Mouse (Mus musculus): ENCODE results near the gene Tmem50a.

DNA sequence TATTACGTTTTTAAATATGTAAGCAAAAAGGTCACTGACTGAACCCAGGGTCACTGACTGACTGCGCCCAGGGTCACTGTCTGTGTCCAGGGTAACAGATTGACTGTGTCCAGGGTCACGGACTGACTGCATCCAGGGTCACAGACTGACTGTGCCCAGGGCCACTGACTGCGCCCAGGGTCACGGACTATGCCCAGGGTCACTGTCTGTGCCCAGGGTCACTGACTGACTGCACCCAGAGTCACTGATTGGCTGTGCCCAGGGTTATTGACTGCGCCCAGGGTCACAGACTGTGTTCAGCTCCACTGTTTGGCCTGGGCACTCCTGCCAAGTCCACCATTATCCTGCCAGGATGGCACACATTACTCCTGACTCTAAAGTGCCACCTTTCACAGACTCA lies 17.6 kb downstream of the Tmem50a start:
- no peak for TF ChIP-seq CTCF (IDR thresholded peaks at IDR 0.05; ENCODE audit: low read depth, low read length)
- no peak for TF ChIP-seq POLR2A (IDR thresholded peaks at IDR 0.05; ENCODE audit: insufficient read depth, low read length)
- TF ChIP-seq EP300 (IDR thresholded peaks at IDR 0.05; ENCODE audit: insufficient read depth, low read depth, low read length) = no peak
